13 mouse cellular contexts compared by ENCODE assay signal in genomic region chr17:50170935-50171545, GRCm38 (mm10). TPM values are rescaled to one million over a fixed set of nuclear protein-coding genes. Genes with fewer than 3 reads are reported as not detected.
DNase-seq lines count a peak whose midpoint lies in the region; ATAC-seq lines count a peak whose summit lies in the region.
"Had no signal": no experiment of that assay in that cellular context is flagged by ENCODE, and none has a peak within 500 bp of the region (broad histone marks: within the 10 kb centered on the region; RNA-seq: fewer than 3 reads in every experiment).

No protein-coding gene starts in this region.

- H3K36me3 ChIP-seq in heart, embryonic 11.5 days (ENCODE audit: control insufficient read depth, insufficient read depth, low read length) = peaks cover 5% of the 10 kb centered on the region; the same call in 1 of the 2 replicates
- no peaks in the 10 kb centered on the region for H3K36me3 ChIP-seq in kidney, embryonic 16.5 days (ENCODE audit: insufficient read depth, low read length)
- peaks cover 30% of the 10 kb centered on the region for H3K36me3 ChIP-seq in megakaryocyte, embryonic 14.5 days (replicated peaks; ENCODE audit: low read length)

- peak overlapping the region; percentile 50 for H3K27ac ChIP-seq in heart, embryonic 11.5 days (ENCODE audit: low read depth, low read length)
- H3K27ac ChIP-seq in kidney, embryonic 16.5 days (ENCODE audit: low read length) = 0 out of 2 replicates have a peak overlapping the region, but pooled peaks have one; percentile 24

- WGBS in heart, embryonic 11.5 days (ENCODE audit: insufficient replicate concordance) = 48% methylated on average over 6 of the region's 6 CpGs
- WGBS in kidney, embryonic 16.5 days = 51% methylated on average over 6 of the region's 6 CpGs

- H3K9ac ChIP-seq in heart, embryonic 11.5 days (ENCODE audit: low read depth, low read length) = no peak overlapping the region; the same call in 1 of the 2 replicates
- no peak overlapping the region for H3K9ac ChIP-seq in kidney, embryonic 16.5 days (replicated peaks; ENCODE audit: low read length)
- H3K9ac ChIP-seq: limb, embryonic 15.5 days had no signal

- DNase-seq in heart, adult 8-10 months (ENCODE audit: low spot score) = no peak
- no peak for DNase-seq in kidney, adult 11 months
- no peak for DNase-seq in ovary, adult 18-20 months (ENCODE audit: low spot score)
- no peak for DNase-seq in adrenal gland, postnatal 14 days
- DNase-seq: cerebellum, adult 2 months; kidney, postnatal 4 days; lung, postnatal 10 days had no signal

- no peak overlapping the region for H3K4me3 ChIP-seq in heart, embryonic 11.5 days (ENCODE audit: low read depth, low read length)
- no peak overlapping the region for H3K4me3 ChIP-seq in kidney, embryonic 16.5 days (ENCODE audit: low read length)
- H3K4me3 ChIP-seq in megakaryocyte, embryonic 14.5 days (replicated peaks) = peak overlapping the region; percentile 23
- H3K4me3 ChIP-seq: limb, embryonic 15.5 days had no signal

- H3K9me3 ChIP-seq in heart, embryonic 11.5 days (replicated peaks; ENCODE audit: control insufficient read depth, low read length) = peaks cover 4% of the 10 kb centered on the region; the same call in 1 of the 2 replicates
- no peaks in the 10 kb centered on the region; the same call in 1 of the 2 replicates for H3K9me3 ChIP-seq in kidney, embryonic 16.5 days (ENCODE audit: low read length)
- H3K9me3 ChIP-seq in megakaryocyte, embryonic 14.5 days = peaks cover 54% of the 10 kb centered on the region
- H3K9me3 ChIP-seq: limb, embryonic 15.5 days had no signal

- H3K4me1 ChIP-seq in heart, embryonic 11.5 days (ENCODE audit: control insufficient read depth, insufficient read depth, low read length) = peaks cover 13% of the 10 kb centered on the region
- H3K4me1 ChIP-seq in kidney, embryonic 16.5 days (ENCODE audit: insufficient read depth, low read length) = peaks cover 12% of the 10 kb centered on the region; the same call in 1 of the 2 replicates
- peaks cover 7% of the 10 kb centered on the region; the same call in 1 of the 2 replicates for H3K4me1 ChIP-seq in megakaryocyte, embryonic 14.5 days

- ATAC-seq in heart, embryonic 11.5 days (replicated peaks; ENCODE audit: insufficient number of reproducible peaks, low FRiP score, low TSS enrichment) = no peak
- no peak for ATAC-seq in kidney, embryonic 16.5 days (ENCODE audit: low FRiP score, low TSS enrichment)
- ATAC-seq in common myeloid progenitor, adult 5-6 weeks (replicated peaks; ENCODE audit: low read depth, poor library complexity, severe bottlenecking) = peak; percentile 39
- ATAC-seq: midbrain, embryonic 16.5 days had no signal

- H3K27me3 ChIP-seq in heart, embryonic 11.5 days (ENCODE audit: control insufficient read depth, insufficient read depth, low read length) = no peaks in the 10 kb centered on the region
- H3K27me3 ChIP-seq in kidney, embryonic 16.5 days (ENCODE audit: insufficient read depth, low read length) = no peaks in the 10 kb centered on the region
- H3K27me3 ChIP-seq in megakaryocyte, embryonic 14.5 days (replicated peaks) = no peaks in the 10 kb centered on the region
- H3K27me3 ChIP-seq: limb, embryonic 15.5 days had no signal

- H3K4me2 ChIP-seq in heart, embryonic 11.5 days = peak overlapping the region; percentile 25
- H3K4me2 ChIP-seq in kidney, embryonic 16.5 days (replicated peaks; ENCODE audit: low read depth, low read length) = no peak overlapping the region
- H3K4me2 ChIP-seq: limb, embryonic 15.5 days had no signal

RNA-seq across cellular contexts. Expression of gene Rftn1, which starts 19.4 kb away (rescaled TPM):
- polyA plus RNA-seq in heart, embryonic 11.5 days (2014; fragmentation: Nextera tagmentation; extraction: Ambion mirVana) = 11.2 and 13.8 TPM in 2 replicates
- total RNA-seq in heart, adult 8-10 months (2022) = 10 to 100 TPM; 45.4 to 54.7 (median 50.4) TPM
- polyA plus RNA-seq in kidney, embryonic 16.5 days (2015; fragmentation: Nextera tagmentation; extraction: Ambion mirVana) = 12.5 and 13.9 TPM in 2 replicates
- total RNA-seq in common myeloid progenitor, adult 5-6 weeks (2017) = 37.4 and 43.0 TPM in 2 replicates
- 1.4 and 6.8 TPM in 2 replicates for polyA plus RNA-seq in megakaryocyte, embryonic 14.5 days (2012; ENCODE audit: insufficient read depth, low replicate concordance)
- 17.6 and 24.0 TPM in 2 replicates for total RNA-seq in adrenal gland, postnatal 14 days (2021)
